Mouse (Mus musculus) intestine, postnatal 0 days (tissue): ENCODE results near the gene Zfp719. TPM values are rescaled to one million over a fixed set of nuclear protein-coding genes. Genes with fewer than 3 reads are reported as not detected.

Experiments
- ATAC-seq: fragments of 200-750 bp; cut with Nextera tagmentation; 2 replicates; pipeline ENCODE4 v1.8.0; 2017; ENCODE audit warnings: mild to moderate bottlenecking, moderate TSS enrichment, moderate library complexity
- H3K27ac ChIP-seq: fragments of 300-500 bp; sonication (generic); 2 replicates; pipeline ENCODE4 v1.5.1; 2014; ENCODE audit warnings: mild to moderate bottlenecking, low read depth, low read length, moderate library complexity
- H3K27me3 ChIP-seq: fragments of 300-500 bp; sonication (generic); replicated peaks from 2 replicates; pipeline ENCODE4 v1.6.1; 2014; ENCODE audit warnings: low read length, mixed read lengths; ENCODE audit not compliant: control insufficient read depth, insufficient read depth
- H3K36me3 ChIP-seq: fragments of 300-500 bp; sonication (generic); 2 replicates; pipeline ENCODE4 v1.6.1; 2014; ENCODE audit warnings: mild to moderate bottlenecking, moderate library complexity; ENCODE audit not compliant: control insufficient read depth, insufficient read depth
- H3K4me1 ChIP-seq: fragments of 300-500 bp; sonication (generic); replicated peaks from 2 replicates; pipeline ENCODE4 v1.6.1; 2014; ENCODE audit warnings: antibody characterized with exemption, low read length, mixed read lengths; ENCODE audit not compliant: control insufficient read depth, insufficient read depth
- H3K4me2 ChIP-seq: fragments of 300-500 bp; sonication (generic); replicated peaks from 2 replicates; pipeline ENCODE4 v1.6.1; 2014; ENCODE audit warnings: low read depth, mild to moderate bottlenecking, moderate library complexity
- H3K4me3 ChIP-seq: fragments of 300-500 bp; sonication (generic); 2 replicates; pipeline ENCODE4 v1.5.1; 2014; ENCODE audit warnings: low read depth, low read length
- H3K9ac ChIP-seq: fragments of 300-500 bp; sonication (generic); 2 replicates; pipeline ENCODE4 v1.6.1; 2014; ENCODE audit warnings: mild to moderate bottlenecking, low read depth, low read length
- H3K9me3 ChIP-seq: fragments of 300-500 bp; sonication (generic); 2 replicates; pipeline ENCODE4 v1.6.1; 2016; ENCODE audit warnings: mixed run types; ENCODE audit not compliant: control insufficient read depth
- CTCF ChIP-seq: sonication (generic); IDR thresholded peaks from 2 replicates; pipeline ENCODE4 v1.5.1; 2016; ENCODE audit warnings: low read depth, mild to moderate bottlenecking, control low read depth, antibody characterized with exemption, moderate library complexity
- WGBS: fragments of 180-500 bp; shearing (Covaris S2); extraction: QIAGEN DNeasy Blood & Tissue Kit; methylation state at CpG from one replicate; pipeline ENCODE4 v1.1.7; 2014; 5-methylcytosine and 5-hydroxymethylcytosine counted together
- polyA plus RNA-seq: library from polyadenylated mRNA; unstranded; fragments of >200 nt; fragmentation: Nextera tagmentation; extraction: Ambion mirVana; gene quantifications from 2 replicates; pipeline ENCODE4 v1.2.1, GENCODE M21; 2015

The Zfp719 gene
- polyA plus RNA-seq, 1 experiment from 2014 or later: 3.5 TPM

GRCm38 (mm10) chr7:43584790-43585189 lies 5.4 kb downstream of the Zfp719 start:
- no peak overlapping the region for H3K27ac ChIP-seq
- H3K4me3 ChIP-seq: no peak overlapping the region
- H3K9ac ChIP-seq: no peak overlapping the region
- no peak overlapping the region for H3K4me2 ChIP-seq
- H3K27me3 ChIP-seq: no peaks in the 10 kb centered on the region
- peak; percentile 55 for TF ChIP-seq CTCF
- peaks cover 54% of the 10 kb centered on the region for H3K36me3 ChIP-seq
- no peaks in the 10 kb centered on the region for H3K9me3 ChIP-seq
- WGBS: 88% methylated on average over 5 of the region's 5 CpGs
- no peaks in the 10 kb centered on the region; the same call in 1 of the 2 replicates for H3K4me1 ChIP-seq
- no peak for ATAC-seq

DNA sequence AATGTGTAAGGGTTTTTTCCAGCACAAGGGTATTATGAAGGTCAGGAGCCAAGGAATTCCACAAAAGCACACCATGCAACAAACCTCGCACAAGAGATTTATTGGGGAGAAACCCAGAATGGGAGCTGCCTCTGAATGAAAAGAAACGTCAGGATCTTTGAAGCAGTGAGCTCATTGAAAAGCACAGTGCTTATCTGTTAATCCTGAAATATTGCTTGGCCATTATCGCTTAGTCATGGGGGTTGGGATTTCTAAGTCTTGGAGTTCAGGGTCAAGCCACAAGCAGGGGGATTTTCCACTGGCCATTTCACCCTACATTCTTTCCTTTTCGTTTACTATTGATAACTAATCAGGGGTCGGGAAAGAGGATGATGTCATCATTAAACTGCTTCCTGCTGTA lies 22.5 kb downstream of the Zfp719 start:
- Histone ChIP-seq H3K4me2 (no peak overlapping the region), H3K4me1 (0 out of 2 replicates have a peak, but pooled peaks cover 2% of the 10 kb centered on the region), H3K4me3 (no peak overlapping the region), H3K9ac (no peak overlapping the region), H3K27ac (no peak overlapping the region), H3K27me3 (no peaks in the 10 kb centered on the region), H3K9me3 (no peaks in the 10 kb centered on the region), H3K36me3 (no peaks in the 10 kb centered on the region)
- TF ChIP-seq CTCF: no peak
- WGBS: 22% methylated on average over 5 of the region's 5 CpGs
- no peak for ATAC-seq

GRCm38 (mm10) chr7:43606896-43607742 lies 27.7 kb downstream of the Zfp719 start, which contains the start of gene Zfp819:
Zfp819 (plus strand) TSS chr7:43607169.
- Histone ChIP-seq H3K9me3 (no peaks in the 10 kb centered on the region), H3K4me3 (peak within 1 kb of the TSS; percentile 16; the same call in 1 of the 2 replicates), H3K27me3 (0 out of 2 replicates have a peak, but pooled peaks cover 6% of the 10 kb centered on the region), H3K9ac (no peak within 1 kb of the TSS), H3K4me1 (peaks cover 6% of the 10 kb centered on the region; the same call in 1 of the 2 replicates), H3K4me2 (peak within 1 kb of the TSS; percentile 58), H3K36me3 (no peaks in the 10 kb centered on the region), H3K27ac (no peak within 1 kb of the TSS)
- WGBS: 15% methylated on average over 41 of the region's 41 CpGs
- ATAC-seq: peak; percentile 87
- no peak for TF ChIP-seq CTCF

DNA sequence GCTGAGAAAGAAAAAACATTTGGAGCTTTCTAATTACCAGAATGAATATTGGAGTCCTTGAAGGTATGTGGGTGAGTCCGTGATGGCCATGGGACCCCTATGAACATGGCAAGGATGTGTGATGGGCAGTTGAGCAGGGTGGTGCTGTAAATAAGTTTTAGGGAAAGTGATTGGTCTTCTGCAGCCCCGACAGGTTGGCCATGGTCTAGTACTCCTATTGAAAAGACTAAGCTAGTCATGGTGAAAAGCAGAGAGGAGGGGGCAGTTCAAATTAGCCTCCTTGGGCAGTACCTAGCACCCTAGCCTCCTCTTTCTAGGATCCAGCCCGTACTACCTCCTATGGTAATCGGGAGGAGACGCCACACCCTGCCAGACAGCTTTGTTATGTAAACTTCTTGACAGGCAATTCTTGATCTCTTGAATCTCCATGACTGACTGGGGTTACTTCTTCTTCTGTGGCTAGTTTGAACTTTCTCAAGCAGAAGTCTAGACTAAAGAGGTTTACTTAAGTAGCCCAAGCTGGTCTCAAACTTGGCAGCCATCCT lies 28.4 kb downstream of the Zfp719 start:
- peaks cover 6% of the 10 kb centered on the region; the same call in 1 of the 2 replicates for H3K4me1 ChIP-seq
- 0 out of 2 replicates have a peak, but pooled peaks cover 6% of the 10 kb centered on the region for H3K27me3 ChIP-seq
- no peak overlapping the region for H3K4me3 ChIP-seq
- H3K9ac ChIP-seq: no peak overlapping the region
- H3K4me2 ChIP-seq: no peak overlapping the region
- no peak for TF ChIP-seq CTCF
- no peaks in the 10 kb centered on the region for H3K9me3 ChIP-seq
- no peaks in the 10 kb centered on the region for H3K36me3 ChIP-seq
- 36% methylated on average over 5 of the region's 5 CpGs for WGBS
- H3K27ac ChIP-seq: no peak overlapping the region
- ATAC-seq: no peak

GRCm38 (mm10) chr7:43608316-43608824 lies 29.0 kb downstream of the Zfp719 start:
- Histone ChIP-seq H3K27ac (no peak overlapping the region), H3K36me3 (no peaks in the 10 kb centered on the region), H3K9me3 (no peaks in the 10 kb centered on the region), H3K4me1 (peaks cover 6% of the 10 kb centered on the region; the same call in 1 of the 2 replicates), H3K4me2 (no peak overlapping the region), H3K9ac (no peak overlapping the region), H3K27me3 (0 out of 2 replicates have a peak, but pooled peaks cover 6% of the 10 kb centered on the region), H3K4me3 (no peak overlapping the region)
- WGBS: 65% methylated on average over 7 of the region's 7 CpGs
- no peak for TF ChIP-seq CTCF
- no peak for ATAC-seq
